Mouse (Mus musculus) CH12.LX (cell line): ENCODE measurements around the gene Pclo.

Source experiments
- CTCF ChIP-seq, 2 experiments: IDR thresholded peaks in 1 of 2; conservative IDR thresholded peaks in 1 of 2; 2 replicates each; pipeline ENCODE4 v1.5.1; 2011 to 2012; ENCODE audit warnings: low read depth in 2 of 2, low read length in 2 of 2, improper control_type of control experiment in 1 of 2, inconsistent platforms in 1 of 2, mild to moderate bottlenecking in 1 of 2, moderate library complexity in 1 of 2
- HCFC1 ChIP-seq: IDR thresholded peaks from 2 replicates; pipeline ENCODE4 v1.6.1; 2012; ENCODE audit warnings: low read depth, mild to moderate bottlenecking, inconsistent platforms, low read length, improper control_type of control experiment
- MAX ChIP-seq: IDR thresholded peaks from 2 replicates; pipeline ENCODE4 v1.6.1; 2011; ENCODE audit warnings: low read length, improper control_type of control experiment
- POLR2AphosphoS2 ChIP-seq: IDR thresholded peaks from 2 replicates; pipeline ENCODE4 v1.6.1; 2011; ENCODE audit warnings: low read depth, low read length, improper control_type of control experiment
- SIN3A ChIP-seq: IDR thresholded peaks from 2 replicates; pipeline ENCODE4 v1.6.1; 2012; ENCODE audit warnings: low read length, improper control_type of control experiment, inconsistent platforms

DNA sequence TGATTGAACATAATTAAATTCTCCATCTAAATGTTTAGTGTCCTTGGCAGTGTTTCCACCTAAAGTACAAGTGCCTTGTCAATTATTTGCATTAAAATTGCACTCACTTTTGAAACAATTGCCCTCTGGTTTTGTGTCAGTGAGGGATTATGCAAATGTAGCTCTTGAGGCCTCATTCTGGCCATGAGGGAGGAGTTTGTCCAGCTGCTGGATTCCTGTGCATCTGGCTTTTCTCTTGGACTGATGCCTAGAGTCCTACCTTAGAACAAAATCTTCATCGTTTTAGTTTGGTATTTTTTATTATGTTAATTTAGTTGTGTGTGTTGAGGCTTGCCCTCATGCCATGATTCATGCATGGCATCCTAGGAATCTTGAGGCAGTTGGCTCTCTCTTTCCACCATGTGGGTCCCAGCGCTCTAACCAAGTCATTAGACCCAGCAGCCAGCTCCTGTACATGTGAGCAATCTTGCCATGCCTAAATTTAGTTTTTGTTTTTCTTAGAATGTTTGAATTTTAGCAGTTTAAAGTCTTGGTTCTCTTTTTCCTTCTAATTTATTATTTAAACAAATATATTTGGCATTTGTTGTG is 80.8 kb downstream of the Pclo start:
- TF ChIP-seq SIN3A, result no peak
- TF ChIP-seq MAX, result no peak
- no peak for TF ChIP-seq HCFC1
- no peak for TF ChIP-seq POLR2AphosphoS2
- no peak for TF ChIP-seq CTCF (conservative IDR thresholded peaks at IDR 0.05 in 1 of 2, IDR thresholded peaks at IDR 0.05 in 1 of 2; ENCODE audit: low read depth in 2 of 2, low read length in 2 of 2)
